Mouse (Mus musculus): ENCODE data around the gene Ptrh2.
"Not testable (repeated sequence)": the region's sequence is repeated elsewhere in the genome, so short reads cannot be mapped to it uniquely, and the experiment has no call there.

Ptrh2 gene

DNA sequence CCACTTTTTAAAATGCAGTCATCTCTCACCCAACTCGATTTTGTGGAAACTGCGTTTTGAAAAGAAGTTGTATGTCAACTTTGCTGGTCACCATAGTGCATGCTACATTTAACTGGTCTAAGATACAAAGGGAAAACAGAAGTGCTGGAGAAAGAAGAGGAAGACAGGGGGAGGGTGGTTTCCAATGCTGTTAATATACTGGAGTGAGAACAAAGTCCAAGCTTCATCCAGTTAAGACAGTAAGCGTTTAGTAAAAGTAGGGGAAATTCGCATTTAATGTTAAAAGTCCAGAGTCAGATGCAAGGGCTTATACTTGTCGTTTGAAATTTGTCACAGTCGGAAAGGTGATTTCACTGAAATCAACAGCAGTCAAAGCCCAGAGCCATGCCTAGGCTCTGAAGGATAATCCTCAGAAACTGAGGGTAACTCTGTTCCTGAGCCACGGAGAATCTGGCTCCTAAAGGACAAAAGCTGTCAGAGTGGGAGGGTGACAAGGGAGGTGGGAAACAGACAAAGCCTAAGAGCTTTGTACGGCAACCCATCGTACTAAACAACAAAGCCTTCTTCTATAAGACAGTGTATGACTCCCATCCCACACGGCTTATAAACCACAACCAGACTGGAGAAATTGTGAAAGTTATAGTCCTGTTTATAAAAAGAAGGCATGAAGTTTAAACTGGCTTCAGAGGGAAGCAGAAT, 50.6 kb downstream of the Ptrh2 start:
- no peak for DNase-seq

- DNase-seq, result no peak
These were observed 51.2 kb downstream of the Ptrh2 start for GRCm38 (mm10) chr11:86734993-86735392.

GRCm38 (mm10) chr11:86737301-86738000, 53.7 kb downstream of the Ptrh2 start:
- no peak for DNase-seq

- not testable (repeated sequence) for DNase-seq
These were observed 54.5 kb downstream of the Ptrh2 start for GRCm38 (mm10) chr11:86738308-86738707.

GRCm38 (mm10) chr11:86738956-86739355, 55.2 kb downstream of the Ptrh2 start:
- no peak for DNase-seq

GRCm38 (mm10) chr11:86739470-86739869, 55.7 kb downstream of the Ptrh2 start:
- no peak for DNase-seq

DNA sequence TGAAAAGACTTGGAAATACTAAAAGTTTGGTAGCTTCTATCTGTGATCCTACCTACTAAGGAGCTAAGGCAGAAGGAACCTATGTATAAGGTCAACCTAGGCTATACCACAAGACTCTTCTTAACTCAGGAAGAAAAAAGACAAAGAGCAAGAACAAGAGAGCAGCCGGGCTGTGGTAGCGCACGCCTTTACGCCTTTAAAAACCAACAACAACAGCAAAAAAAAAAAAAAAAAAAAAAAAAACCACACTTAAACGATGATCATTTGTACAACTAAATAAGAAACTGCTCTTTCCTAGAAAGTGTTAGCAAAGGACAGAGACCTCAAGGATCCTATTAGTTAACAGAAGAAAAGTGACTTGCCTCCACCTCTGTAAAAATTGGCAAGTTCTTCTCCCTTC, 57.7 kb downstream of the Ptrh2 start:
- DNase-seq, result no peak

Measured in cerebellum, adult 11-12 months (tissue).